Mouse (Mus musculus) heart, embryonic 10.5 days (tissue): ENCODE data around the gene 2310046K23Rik. TPM values are rescaled to one million over a fixed set of nuclear protein-coding genes. Genes with fewer than 3 reads are reported as not detected.
"Not testable (repeated sequence)": the region's sequence is repeated elsewhere in the genome, so short reads cannot be mapped to it uniquely, and the experiment has no call there.

Experiments
- DNase-seq: peaks from one replicate; pipeline ENCODE4 v3.0.0-alpha.2; 2017; ENCODE audit warnings: low spot score
- H3K27ac ChIP-seq: fragments of 300-500 bp; sonication (generic); 2 replicates; pipeline ENCODE4 v1.5.1; 2016; ENCODE audit warnings: mild to moderate bottlenecking
- H3K27me3 ChIP-seq: fragments of 300-500 bp; sonication (generic); 2 replicates; pipeline ENCODE4 v1.6.1; 2016; ENCODE audit warnings: mild to moderate bottlenecking; ENCODE audit not compliant: poor library complexity, insufficient read depth, severe bottlenecking
- H3K36me3 ChIP-seq: fragments of 300-500 bp; sonication (generic); 2 replicates; pipeline ENCODE4 v1.6.1; 2016; ENCODE audit warnings: mild to moderate bottlenecking, moderate library complexity
- H3K4me1 ChIP-seq: fragments of 300-500 bp; sonication (generic); 2 replicates; pipeline ENCODE4 v1.6.1; 2016; ENCODE audit warnings: mild to moderate bottlenecking
- H3K4me3 ChIP-seq: fragments of 300-500 bp; sonication (generic); 2 replicates; pipeline ENCODE4 v1.5.1; 2016; ENCODE audit warnings: mild to moderate bottlenecking, moderate library complexity
- H3K9me3 ChIP-seq: fragments of 300-500 bp; sonication (generic); 2 replicates; pipeline ENCODE4 v1.6.1; 2016; ENCODE audit warnings: mild to moderate bottlenecking, moderate library complexity
- WGBS: fragments of 180-500 bp; shearing (Covaris S2); methylation state at CpG from one replicate; pipeline ENCODE4 v1.1.7; 2016; 5-methylcytosine and 5-hydroxymethylcytosine counted together
- polyA plus RNA-seq: library from polyadenylated mRNA; unstranded; fragments of >200 nt; fragmentation: Nextera tagmentation; extraction: Ambion mirVana; gene quantifications from 2 replicates; pipeline ENCODE4 v1.2.1, GENCODE M21; 2016

The 2310046K23Rik gene
- polyA plus RNA-seq, 1 experiment from 2014 or later, result not detected

DNA sequence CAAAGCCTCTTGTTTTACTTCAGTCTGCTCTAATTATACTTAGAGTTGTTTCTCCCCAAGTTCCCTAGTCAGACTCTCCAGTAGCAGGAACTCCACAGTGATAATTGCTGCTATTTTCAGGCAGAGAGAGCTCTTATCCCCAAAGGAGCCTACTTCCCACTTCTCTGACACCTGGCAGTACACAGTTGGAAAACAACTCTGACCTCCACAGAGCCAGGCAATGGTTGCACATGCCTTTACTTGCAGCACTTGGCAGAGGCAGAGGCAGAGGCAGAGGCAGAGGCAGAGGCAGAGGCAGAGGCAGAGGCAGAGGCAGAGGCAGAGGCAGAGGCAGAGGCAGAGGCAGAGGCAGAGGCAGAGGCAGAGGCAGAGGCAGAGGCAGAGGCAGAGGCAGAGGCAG, 44.0 kb downstream of the 2310046K23Rik start:
- not testable (repeated sequence) for H3K4me1 ChIP-seq, H3K36me3 ChIP-seq, H3K9me3 ChIP-seq, H3K27me3 ChIP-seq, H3K27ac ChIP-seq, H3K4me3 ChIP-seq, DNase-seq

- no peaks in the 10 kb centered on the region for H3K27me3 ChIP-seq
- H3K9me3 ChIP-seq, result no peaks in the 10 kb centered on the region
- H3K36me3 ChIP-seq, result no peaks in the 10 kb centered on the region
- WGBS, result 43% methylated on average over 1 of the region's 1 CpGs
- H3K27ac ChIP-seq, result no peak overlapping the region
- no peak overlapping the region for H3K4me3 ChIP-seq
- no peaks in the 10 kb centered on the region; the same call in 1 of the 2 replicates for H3K4me1 ChIP-seq
- DNase-seq, result no peak
These were observed 48.0 kb downstream of the 2310046K23Rik start for GRCm38 (mm10) chr3:92486307-92486706.

- H3K9me3 ChIP-seq, result no peaks in the 10 kb centered on the region
- H3K4me3 ChIP-seq, result no peak within 1 kb of the TSS
- no peaks in the 10 kb centered on the region; the same call in 1 of the 2 replicates for H3K4me1 ChIP-seq
- H3K27me3 ChIP-seq, result no peaks in the 10 kb centered on the region
- no peak within 1 kb of the TSS for H3K27ac ChIP-seq
- H3K36me3 ChIP-seq, result no peaks in the 10 kb centered on the region
- DNase-seq, result no peak
These were observed 48.4 kb downstream of the 2310046K23Rik start, which contains the start of gene Sprr1a for GRCm38 (mm10) chr3:92485863-92486262. Sprr1a (minus strand) TSS chr3:92485895.

Other genes with a start within 250 kb of the 2310046K23Rik start
- gene Sprr2a3, start 249.1 kb downstream of the 2310046K23Rik start, polyA plus RNA-seq, result not detected in 2 replicates
- 0.18 TPM in 1 of 2 replicates, not detected in the other for gene Sprr2b, start 217.9 kb downstream of the 2310046K23Rik start, polyA plus RNA-seq
- gene Sprr2d, start 195.4 kb downstream of the 2310046K23Rik start, polyA plus RNA-seq, result not detected in 2 replicates
- not detected in 2 replicates for gene Sprr2e, start 182.4 kb downstream of the 2310046K23Rik start, polyA plus RNA-seq
- 0.24 TPM in 1 of 2 replicates, not detected in the other for gene Sprr2f, start 169.3 kb downstream of the 2310046K23Rik start, polyA plus RNA-seq
- not detected in 2 replicates for gene Sprr2h, start 148.8 kb downstream of the 2310046K23Rik start, polyA plus RNA-seq
- not detected in 2 replicates for gene Sprr2i, start 126.5 kb downstream of the 2310046K23Rik start, polyA plus RNA-seq
- not detected in 2 replicates for gene Sprr2j-ps, start 116.4 kb downstream of the 2310046K23Rik start, polyA plus RNA-seq
- gene Gm9774, start 105.1 kb downstream of the 2310046K23Rik start, polyA plus RNA-seq, result 5.8 and 6.8 TPM in 2 replicates
- not detected in 2 replicates for gene Sprr2k, start 101.9 kb downstream of the 2310046K23Rik start, polyA plus RNA-seq
- not detected in 2 replicates for gene Sprr1b, start 95.7 kb downstream of the 2310046K23Rik start, polyA plus RNA-seq
- gene Sprr3, start 75.8 kb downstream of the 2310046K23Rik start, polyA plus RNA-seq, result not detected in 2 replicates
- 0.37 TPM in 1 of 2 replicates, not detected in the other for gene Sprr1a, start 48.6 kb downstream of the 2310046K23Rik start, polyA plus RNA-seq
- not detected in 2 replicates for gene Sprr4, start 34.0 kb downstream of the 2310046K23Rik start, polyA plus RNA-seq
- not detected in 2 replicates for gene Ivl, start 39.2 kb upstream of the 2310046K23Rik start, polyA plus RNA-seq
- gene Smcp, start 54.5 kb upstream of the 2310046K23Rik start, polyA plus RNA-seq, result not detected in 2 replicates
- not detected in 2 replicates for gene 2210017I01Rik, start 73.0 kb upstream of the 2310046K23Rik start, polyA plus RNA-seq
- gene Lce6a, start 87.1 kb upstream of the 2310046K23Rik start, polyA plus RNA-seq, result not detected in 2 replicates
- gene Lce1a1, start 113.8 kb upstream of the 2310046K23Rik start, polyA plus RNA-seq, result not detected in 2 replicates
- not detected in 2 replicates for gene Lce1b, start 122.4 kb upstream of the 2310046K23Rik start, polyA plus RNA-seq
- not detected in 2 replicates for gene Lce1a2, start 135.8 kb upstream of the 2310046K23Rik start, polyA plus RNA-seq
- gene Lce1c, start 144.7 kb upstream of the 2310046K23Rik start, polyA plus RNA-seq, result not detected in 2 replicates
- gene Lce1d, start 152.7 kb upstream of the 2310046K23Rik start, polyA plus RNA-seq, result not detected in 2 replicates
- not detected in 2 replicates for gene Lce1e, start 174.6 kb upstream of the 2310046K23Rik start, polyA plus RNA-seq
- gene Lce1f, start 185.8 kb upstream of the 2310046K23Rik start, polyA plus RNA-seq, result not detected in 2 replicates
- not detected in 2 replicates for gene Gm38119, start 204.6 kb upstream of the 2310046K23Rik start, polyA plus RNA-seq
- not detected in 2 replicates for gene Lce1g, start 217.8 kb upstream of the 2310046K23Rik start, polyA plus RNA-seq
- not detected in 2 replicates for gene Lce1h, start 230.6 kb upstream of the 2310046K23Rik start, polyA plus RNA-seq
- gene Lce1i, start 244.4 kb upstream of the 2310046K23Rik start, polyA plus RNA-seq, result not detected in 2 replicates